In genomic region chr7:90065269-90065955, GRCm38 (mm10) we compare ENCODE assay signal across 1 mouse cellular context.
TF ChIP-seq lines count a peak whose summit lies in the region.

No protein-coding gene starts in this region.

TF ChIP-seq in MEL, 35 proteins besides CTCF, POLR2A, EP300 and RAD21 (continued from another document):
- TF ChIP-seq ELF1 (IDR thresholded peaks at IDR 0.05; ENCODE audit: low read depth, low read length): no peak
- no peak for TF ChIP-seq ZNF384 (IDR thresholded peaks at IDR 0.05; ENCODE audit: low read depth, low read length)
- TF ChIP-seq RCOR1 (IDR thresholded peaks at IDR 0.05; ENCODE audit: low read depth, low read length): no peak
- no peak for TF ChIP-seq USF2 (IDR thresholded peaks at IDR 0.05; ENCODE audit: borderline replicate concordance in 1 of 2, insufficient read depth in 1 of 2, low read depth in 1 of 2, low read length in 2 of 2)
- TF ChIP-seq E2F4 (IDR thresholded peaks at IDR 0.05; ENCODE audit: borderline replicate concordance, low read depth, low read length): no peak
